8 mouse cellular contexts compared by ENCODE assay signal in genomic region chr17:53689946-53690345, GRCm38 (mm10). TPM values are rescaled to one million over a fixed set of nuclear protein-coding genes. Genes with fewer than 3 reads are reported as not detected.
DNase-seq lines count a peak whose midpoint lies in the region; ATAC-seq and TF ChIP-seq lines count a peak whose summit lies in the region.

No protein-coding gene starts in this region.

- H3K27me3 ChIP-seq in heart, adult 2 months (ENCODE audit: control insufficient read depth, insufficient read depth, low read length) = no peaks in the 10 kb centered on the region
- H3K27me3 ChIP-seq in ES-Bruce4 (ENCODE audit: control insufficient read depth, insufficient read depth, low read length, poor library complexity, severe bottlenecking) = no peaks in the 10 kb centered on the region
- H3K27me3 ChIP-seq in forebrain, postnatal 0 days (ENCODE audit: insufficient read depth, low read length) = no peaks in the 10 kb centered on the region
- no peaks in the 10 kb centered on the region for H3K27me3 ChIP-seq in lung, postnatal 0 days (replicated peaks; ENCODE audit: insufficient read depth, low read length)

- peak; percentile 8; the same call in 1 of the 2 replicates for ATAC-seq in forebrain, postnatal 0 days
- ATAC-seq in lung, postnatal 0 days = no peak

- H3K4me3 ChIP-seq in heart, adult 2 months = peak overlapping the region; percentile 60
- H3K4me3 ChIP-seq in ES-Bruce4 (ENCODE audit: low read depth, low read length) = peak overlapping the region; percentile 59
- peak overlapping the region; percentile 62 for H3K4me3 ChIP-seq in forebrain, postnatal 0 days (ENCODE audit: low read depth, low read length)
- peak overlapping the region; percentile 48 for H3K4me3 ChIP-seq in lung, postnatal 0 days (ENCODE audit: low read depth, low read length)

- H3K36me3 ChIP-seq in heart, adult 2 months (ENCODE audit: control insufficient read depth, insufficient read depth, low read length) = peaks cover 3% of the 10 kb centered on the region; the same call in 1 of the 2 replicates
- peaks cover 22% of the 10 kb centered on the region for H3K36me3 ChIP-seq in ES-Bruce4 (ENCODE audit: control insufficient read depth, insufficient read depth, low read length, poor library complexity, severe bottlenecking)
- H3K36me3 ChIP-seq in forebrain, postnatal 0 days (ENCODE audit: insufficient read depth) = no peaks in the 10 kb centered on the region
- no peaks in the 10 kb centered on the region for H3K36me3 ChIP-seq in lung, postnatal 0 days (ENCODE audit: insufficient read depth, low read length)

- no peaks in the 10 kb centered on the region for H3K79me2 ChIP-seq in heart, adult 2 months (replicated peaks; ENCODE audit: control insufficient read depth, insufficient read depth, low read length)

- intact Hi-C loops in heart, adult 2 months (cut with DNase I) = loop anchor here (2.0 to 10.0 kb wide), 4 partner anchors 121 to 285 kb away; partner anchors contain the start of gene Rab5a

- no peak for DNase-seq in heart, adult 2 months
- no peak for DNase-seq in heart, adult 11 months
- no peak for DNase-seq in forebrain, postnatal 0 days
- DNase-seq in lung, postnatal 0 days (ENCODE audit: low spot score) = no peak
- DNase-seq in cerebellum, adult 11-12 months = no peak
- DNase-seq in urinary bladder, adult 2 months (ENCODE audit: low spot score) = no peak
- DNase-seq in urinary bladder, postnatal 10 days (ENCODE audit: low spot score) = no peak

- WGBS in heart, adult 2 months = 17% methylated on average over 7 of the region's 7 CpGs
- 18% methylated on average over 7 of the region's 7 CpGs for WGBS in forebrain, postnatal 0 days
- WGBS in lung, postnatal 0 days = 18% methylated on average over 7 of the region's 7 CpGs

- TF ChIP-seq CTCF in heart, adult 2 months (IDR thresholded peaks at IDR 0.05) = no peak
- no peak for TF ChIP-seq CTCF in ES-Bruce4 (IDR thresholded peaks at IDR 0.05; ENCODE audit: low read depth, low read length)
- no peak for TF ChIP-seq CTCF in forebrain, postnatal 0 days (IDR thresholded peaks at IDR 0.05; ENCODE audit: low read depth)
- TF ChIP-seq CTCF in lung, postnatal 0 days (IDR thresholded peaks at IDR 0.05) = no peak

- no peaks in the 10 kb centered on the region for H3K9me3 ChIP-seq in ES-Bruce4 (replicated peaks; ENCODE audit: control insufficient read depth, insufficient read depth, low read length, poor library complexity, severe bottlenecking)
- no peaks in the 10 kb centered on the region for H3K9me3 ChIP-seq in forebrain, postnatal 0 days (ENCODE audit: low read length)
- H3K9me3 ChIP-seq in lung, postnatal 0 days (ENCODE audit: low read length) = no peaks in the 10 kb centered on the region

- H3K27ac ChIP-seq in heart, adult 2 months = peak overlapping the region; percentile 96
- H3K27ac ChIP-seq in ES-Bruce4 (ENCODE audit: insufficient read depth, low read length) = peak overlapping the region; percentile 74
- H3K27ac ChIP-seq in forebrain, postnatal 0 days (ENCODE audit: low read depth, low read length) = peak overlapping the region; percentile 97
- H3K27ac ChIP-seq in lung, postnatal 0 days (ENCODE audit: low read length) = peak overlapping the region; percentile 97

- peak overlapping the region; percentile 82 for H3K9ac ChIP-seq in heart, adult 2 months (ENCODE audit: low read depth, low read length)
- peak overlapping the region; percentile 19 for H3K9ac ChIP-seq in ES-Bruce4 (ENCODE audit: low read depth, poor library complexity, severe bottlenecking)
- H3K9ac ChIP-seq in forebrain, postnatal 0 days = peak overlapping the region; percentile 81
- peak overlapping the region; percentile 79 for H3K9ac ChIP-seq in lung, postnatal 0 days (replicated peaks; ENCODE audit: low read depth)

- peak overlapping the region; percentile 86 for H3K4me2 ChIP-seq in forebrain, postnatal 0 days (ENCODE audit: low read depth)
- H3K4me2 ChIP-seq in lung, postnatal 0 days (replicated peaks; ENCODE audit: low read depth, low read length) = peak overlapping the region; percentile 82

- no peak for TF ChIP-seq EP300 in heart, adult 2 months (IDR thresholded peaks at IDR 0.05; ENCODE audit: insufficient read depth, low read depth, low read length)
- TF ChIP-seq EP300 in ES-Bruce4 (IDR thresholded peaks at IDR 0.05; ENCODE audit: insufficient read depth, low read depth, low read length) = no peak
- TF ChIP-seq EP300 in lung, postnatal 0 days (IDR thresholded peaks at IDR 0.05) = 0 out of 2 replicates have a peak, but pooled peaks have one; percentile 28

- TF ChIP-seq POLR2A in heart, adult 2 months (IDR thresholded peaks at IDR 0.05; ENCODE audit: insufficient read depth, low read depth, low read length) = no peak
- TF ChIP-seq POLR2A in ES-Bruce4 (IDR thresholded peaks at IDR 0.05; ENCODE audit: insufficient read depth, low read length) = no peak

- peaks cover 2% of the 10 kb centered on the region for H3K4me1 ChIP-seq in heart, adult 2 months (ENCODE audit: control insufficient read depth, insufficient read depth, low read length)
- H3K4me1 ChIP-seq in ES-Bruce4 (ENCODE audit: control insufficient read depth, insufficient read depth, low read length) = no peaks in the 10 kb centered on the region
- H3K4me1 ChIP-seq in forebrain, postnatal 0 days (ENCODE audit: insufficient read depth) = no peaks in the 10 kb centered on the region
- H3K4me1 ChIP-seq in lung, postnatal 0 days (ENCODE audit: insufficient read depth, low read depth, low read length) = no peaks in the 10 kb centered on the region; the same call in 1 of the 2 replicates

RNA-seq across cellular contexts. Expression of gene Sgo1, which starts 0.8 kb away (rescaled TPM):
- under 1 TPM; 0.14 to 0.29 TPM for total RNA-seq in heart, adult 2 months (2021)
- polyA plus RNA-seq in heart, adult 2 months (2012; rRNA removed) = 0.04 and 0.09 TPM in 2 replicates
- 70.5 and 71.5 TPM in 2 replicates for polyA plus RNA-seq in ES-Bruce4 (2011; ENCODE audit: insufficient read depth, insufficient read length, low read depth, missing spikeins)
- total RNA-seq in forebrain, postnatal 0 days (2014; rRNA removed) = 1.4 and 3.1 TPM in 2 replicates
- 3.7 and 4.0 TPM in 2 replicates for polyA plus RNA-seq in forebrain, postnatal 0 days (2015; fragmentation: Nextera tagmentation; extraction: Ambion mirVana)
- polyA plus RNA-seq in lung, postnatal 0 days (2015; fragmentation: Nextera tagmentation; extraction: Ambion mirVana) = 1.5 and 2.8 TPM in 2 replicates
- polyA plus RNA-seq in urinary bladder, adult 2 months (2012; rRNA removed) = 0.83 and 0.85 TPM in 2 replicates

Comparison
In these comparisons a context has a peak if more than half of its experiments do, and no peak if none do; other contexts are left out.
1. H3K9ac ChIP-seq: peak in every context shown above with its lines; median percentile 82 in heart, adult 2 months; 81 in forebrain, postnatal 0 days; 79 in lung, postnatal 0 days; 19 in ES-Bruce4.
2. RNA of gene Sgo1, which starts 0.8 kb away (polyA plus RNA-seq): 70.5 to 71.5 TPM in ES-Bruce4; 3.7 to 4.0 TPM in forebrain, postnatal 0 days, 1.5 to 2.8 TPM in lung, postnatal 0 days, 0.83 to 0.85 TPM in urinary bladder, adult 2 months and 0.04 to 0.09 TPM in heart, adult 2 months; every median in the first group is over 10 times any median in the second.
3. Peak in every context shown above with its lines, with median percentiles within 50 percentile points of each other: H3K27ac ChIP-seq and H3K4me3 ChIP-seq.